Mouse (Mus musculus): ENCODE measurements around the gene Prpf4.

The Prpf4 gene

GRCm38 (mm10) chr4:62437256-62437778, 28.7 kb downstream of the Prpf4 start:
- DNase-seq (ENCODE audit: low spot score): no peak

GRCm38 (mm10) chr4:62437871-62438270, 29.3 kb downstream of the Prpf4 start:
- DNase-seq (ENCODE audit: low spot score): no peak

GRCm38 (mm10) chr4:62439793-62440192, 31.2 kb downstream of the Prpf4 start:
- no peak for DNase-seq (ENCODE audit: low spot score)

GRCm38 (mm10) chr4:62440544-62440943, 31.9 kb downstream of the Prpf4 start:
- DNase-seq (ENCODE audit: low spot score): no peak

GRCm38 (mm10) chr4:62440986-62441385, 32.4 kb downstream of the Prpf4 start:
- no peak for DNase-seq (ENCODE audit: low spot score)

GRCm38 (mm10) chr4:62454995-62455394, 46.4 kb downstream of the Prpf4 start:
- no peak for DNase-seq (ENCODE audit: low spot score)

GRCm38 (mm10) chr4:62459081-62459480, 50.5 kb downstream of the Prpf4 start:
- peak; percentile 25 for DNase-seq (ENCODE audit: low spot score)

GRCm38 (mm10) chr4:62460348-62460747, 51.8 kb downstream of the Prpf4 start:
- DNase-seq (ENCODE audit: low spot score): no peak

- no peak for DNase-seq (ENCODE audit: low spot score)
These were observed 54.5 kb downstream of the Prpf4 start for GRCm38 (mm10) chr4:62463124-62463523.

GRCm38 (mm10) chr4:62468158-62468557, 59.6 kb downstream of the Prpf4 start:
- DNase-seq (ENCODE audit: low spot score): no peak

GRCm38 (mm10) chr4:62470598-62471051, 62.0 kb downstream of the Prpf4 start, which contains the start of gene Wdr31:
Gene Wdr31 (minus strand): TSS chr4:62470896.
- peak; percentile 70 for DNase-seq (ENCODE audit: low spot score)

GRCm38 (mm10) chr4:62472071-62472470, 63.5 kb downstream of the Prpf4 start:
- peak; percentile 31 for DNase-seq (ENCODE audit: low spot score)

GRCm38 (mm10) chr4:62475131-62475530, 66.5 kb downstream of the Prpf4 start:
- no peak for DNase-seq (ENCODE audit: low spot score)

- no peak for DNase-seq (ENCODE audit: low spot score)
These were observed 67.2 kb downstream of the Prpf4 start for GRCm38 (mm10) chr4:62475793-62476192.

Measured in left cerebral cortex, adult 11 months (tissue).